Mouse (Mus musculus): ENCODE measurements around the gene Nrarp.

DNA sequence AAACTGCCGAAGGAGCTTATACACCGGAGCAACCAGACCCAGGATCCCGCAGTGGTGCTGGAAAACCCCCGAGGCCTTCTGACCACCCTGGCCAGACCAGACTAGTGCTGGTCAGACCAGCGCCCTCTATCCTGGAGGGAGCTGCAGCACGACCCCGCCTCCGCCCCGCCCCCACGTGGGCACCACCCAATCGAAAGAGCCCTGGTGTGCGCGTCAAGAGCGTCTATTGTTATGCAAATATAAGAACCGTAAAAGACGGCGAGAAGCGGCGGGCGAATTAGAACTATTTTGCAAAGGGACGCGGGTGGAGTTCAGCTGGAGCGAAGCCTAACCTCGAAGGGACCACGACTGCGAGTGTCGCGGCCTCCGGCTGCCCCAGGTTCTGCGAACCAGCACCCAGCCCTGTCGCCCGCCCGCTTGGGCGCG lies at the start of gene Nrarp:
- peak; percentile 62 for TF ChIP-seq CTCF (IDR thresholded peaks at IDR 0.05; ENCODE audit: low read depth)
- TF ChIP-seq EP300 (IDR thresholded peaks at IDR 0.05; ENCODE audit: low read depth): no peak
